Mouse (Mus musculus) heart, embryonic 10.5 days (tissue): ENCODE data around the gene Sertad2. TPM values are rescaled to one million over a fixed set of nuclear protein-coding genes. Genes with fewer than 3 reads are reported as not detected.

ENCODE experiments used
- DNase-seq: peaks from one replicate; pipeline ENCODE4 v3.0.0-alpha.2; 2017; ENCODE audit warnings: low spot score
- H3K27ac ChIP-seq: fragments of 300-500 bp; sonication (generic); 2 replicates; pipeline ENCODE4 v1.5.1; 2016; ENCODE audit warnings: mild to moderate bottlenecking
- H3K27me3 ChIP-seq: fragments of 300-500 bp; sonication (generic); 2 replicates; pipeline ENCODE4 v1.6.1; 2016; ENCODE audit warnings: mild to moderate bottlenecking; ENCODE audit not compliant: poor library complexity, insufficient read depth, severe bottlenecking
- H3K36me3 ChIP-seq: fragments of 300-500 bp; sonication (generic); 2 replicates; pipeline ENCODE4 v1.6.1; 2016; ENCODE audit warnings: mild to moderate bottlenecking, moderate library complexity
- H3K4me1 ChIP-seq: fragments of 300-500 bp; sonication (generic); 2 replicates; pipeline ENCODE4 v1.6.1; 2016; ENCODE audit warnings: mild to moderate bottlenecking
- H3K4me3 ChIP-seq: fragments of 300-500 bp; sonication (generic); 2 replicates; pipeline ENCODE4 v1.5.1; 2016; ENCODE audit warnings: mild to moderate bottlenecking, moderate library complexity
- H3K9me3 ChIP-seq: fragments of 300-500 bp; sonication (generic); 2 replicates; pipeline ENCODE4 v1.6.1; 2016; ENCODE audit warnings: mild to moderate bottlenecking, moderate library complexity
- WGBS: fragments of 180-500 bp; shearing (Covaris S2); methylation state at CpG from one replicate; pipeline ENCODE4 v1.1.7; 2016; 5-methylcytosine and 5-hydroxymethylcytosine counted together
- polyA plus RNA-seq: library from polyadenylated mRNA; unstranded; fragments of >200 nt; fragmentation: Nextera tagmentation; extraction: Ambion mirVana; gene quantifications from 2 replicates; pipeline ENCODE4 v1.2.1, GENCODE M21; 2016

Gene Sertad2
- polyA plus RNA-seq, 1 experiment from 2014 or later: 33.7 TPM

DNA sequence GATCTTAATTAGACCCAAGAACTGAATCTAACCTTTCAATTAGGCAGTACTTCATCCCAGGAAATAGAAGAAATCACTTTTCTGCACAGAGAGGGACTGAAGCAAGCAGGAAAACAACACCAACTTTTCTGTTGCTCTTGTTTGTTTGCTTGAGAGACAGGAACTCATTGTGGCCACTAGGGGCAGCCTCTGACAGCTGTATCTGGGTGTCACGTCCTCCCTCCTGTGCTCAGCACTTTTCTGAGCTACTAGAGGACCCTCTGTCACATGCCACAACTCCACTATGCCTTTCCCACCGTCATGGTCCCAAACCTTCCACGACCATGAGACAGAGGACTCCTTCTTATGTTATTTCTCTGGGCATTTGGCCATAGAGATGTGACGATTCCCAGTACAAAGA lies 118.6 kb downstream of the Sertad2 start:
- 38% methylated on average over 4 of the region's 4 CpGs for WGBS
- H3K9me3 ChIP-seq: no peaks in the 10 kb centered on the region
- H3K27ac ChIP-seq: no peak overlapping the region
- peaks cover 29% of the 10 kb centered on the region for H3K4me1 ChIP-seq
- H3K27me3 ChIP-seq: no peaks in the 10 kb centered on the region
- H3K36me3 ChIP-seq: no peaks in the 10 kb centered on the region
- DNase-seq: no peak
- H3K4me3 ChIP-seq: no peak overlapping the region

DNA sequence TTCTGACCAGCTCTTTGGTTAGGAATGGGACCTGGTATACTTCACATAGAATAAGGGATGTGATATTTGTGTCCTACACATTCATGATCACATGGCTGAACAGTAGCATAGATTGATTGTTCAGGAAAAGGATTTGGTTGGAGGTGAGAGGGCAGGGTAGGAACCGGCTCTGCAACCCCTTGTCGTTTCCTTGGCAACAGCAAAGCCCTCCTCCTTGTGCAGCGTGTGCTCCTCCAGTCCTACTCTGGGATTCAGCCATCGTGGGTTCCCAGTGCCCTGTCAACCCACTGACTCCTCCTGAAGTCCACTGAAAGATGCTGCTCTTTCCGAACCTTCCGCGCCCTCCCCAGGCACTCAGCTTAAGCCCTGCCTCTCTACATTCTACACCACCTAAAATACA lies 119.8 kb downstream of the Sertad2 start:
- no peaks in the 10 kb centered on the region for H3K27me3 ChIP-seq
- H3K27ac ChIP-seq: no peak overlapping the region
- DNase-seq: no peak
- H3K4me3 ChIP-seq: no peak overlapping the region
- 68% methylated on average over 7 of the region's 7 CpGs for WGBS
- peaks cover 20% of the 10 kb centered on the region for H3K4me1 ChIP-seq
- no peaks in the 10 kb centered on the region for H3K36me3 ChIP-seq
- H3K9me3 ChIP-seq: no peaks in the 10 kb centered on the region

DNA sequence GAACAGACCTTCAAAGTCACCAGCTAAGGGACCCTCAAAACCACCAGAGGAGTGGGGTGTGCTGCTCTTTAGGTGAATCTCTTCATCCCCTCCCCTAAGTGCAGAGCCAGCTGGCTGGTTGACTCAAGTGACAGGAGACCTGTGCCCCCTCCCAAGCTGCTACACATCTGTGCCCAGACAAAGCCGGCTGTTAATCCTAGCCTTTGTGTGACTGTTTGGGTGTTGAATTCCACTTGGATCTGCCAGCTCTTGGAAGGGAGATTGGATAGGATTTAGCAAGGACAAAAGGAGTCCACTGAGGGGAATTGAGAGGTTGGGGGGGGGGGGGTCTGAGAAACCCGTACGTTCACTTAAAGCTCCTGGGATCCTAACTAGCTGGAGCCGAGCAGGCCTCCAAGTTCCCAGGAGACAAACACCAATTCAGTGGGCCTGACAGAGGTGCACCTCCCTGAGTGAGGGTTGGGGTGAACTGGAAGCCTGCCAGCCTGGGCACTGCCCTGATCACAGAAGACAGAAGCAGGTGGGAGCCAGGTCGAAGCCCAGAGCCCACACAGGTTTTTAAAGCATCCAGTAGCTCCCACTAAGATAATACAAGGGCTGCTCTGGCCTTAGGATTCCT lies 120.6 kb downstream of the Sertad2 start:
- H3K27me3 ChIP-seq: no peaks in the 10 kb centered on the region
- no peak for DNase-seq
- no peak overlapping the region for H3K27ac ChIP-seq
- 56% methylated on average over 5 of the region's 5 CpGs for WGBS
- H3K4me1 ChIP-seq: peaks cover 20% of the 10 kb centered on the region
- no peak overlapping the region for H3K4me3 ChIP-seq
- no peaks in the 10 kb centered on the region for H3K9me3 ChIP-seq
- no peaks in the 10 kb centered on the region for H3K36me3 ChIP-seq

DNA sequence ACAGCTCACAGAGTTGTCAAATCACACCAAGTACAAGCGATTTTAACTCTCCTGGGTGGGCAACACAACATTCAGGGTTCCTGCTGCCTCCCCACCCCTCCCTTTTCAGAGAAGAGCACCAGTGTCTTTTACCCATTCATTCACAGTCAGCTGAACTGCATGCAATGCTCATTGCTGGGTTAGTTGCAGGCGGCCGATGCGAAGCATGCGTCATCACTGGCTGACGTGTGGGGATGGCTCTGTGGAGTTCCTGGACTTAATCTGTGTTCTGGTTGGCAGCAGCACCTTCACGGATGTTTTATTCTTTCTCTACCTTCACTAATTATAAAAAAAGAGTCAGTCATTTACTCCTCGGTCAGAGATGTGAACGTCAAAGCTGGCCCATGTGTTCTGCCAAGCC lies 121.8 kb downstream of the Sertad2 start:
- no peak overlapping the region for H3K4me3 ChIP-seq
- H3K36me3 ChIP-seq: no peaks in the 10 kb centered on the region
- H3K27me3 ChIP-seq: no peaks in the 10 kb centered on the region
- DNase-seq: no peak
- WGBS: 75% methylated on average over 9 of the region's 9 CpGs
- no peak overlapping the region for H3K27ac ChIP-seq
- H3K4me1 ChIP-seq: peaks cover 23% of the 10 kb centered on the region
- H3K9me3 ChIP-seq: no peaks in the 10 kb centered on the region

DNA sequence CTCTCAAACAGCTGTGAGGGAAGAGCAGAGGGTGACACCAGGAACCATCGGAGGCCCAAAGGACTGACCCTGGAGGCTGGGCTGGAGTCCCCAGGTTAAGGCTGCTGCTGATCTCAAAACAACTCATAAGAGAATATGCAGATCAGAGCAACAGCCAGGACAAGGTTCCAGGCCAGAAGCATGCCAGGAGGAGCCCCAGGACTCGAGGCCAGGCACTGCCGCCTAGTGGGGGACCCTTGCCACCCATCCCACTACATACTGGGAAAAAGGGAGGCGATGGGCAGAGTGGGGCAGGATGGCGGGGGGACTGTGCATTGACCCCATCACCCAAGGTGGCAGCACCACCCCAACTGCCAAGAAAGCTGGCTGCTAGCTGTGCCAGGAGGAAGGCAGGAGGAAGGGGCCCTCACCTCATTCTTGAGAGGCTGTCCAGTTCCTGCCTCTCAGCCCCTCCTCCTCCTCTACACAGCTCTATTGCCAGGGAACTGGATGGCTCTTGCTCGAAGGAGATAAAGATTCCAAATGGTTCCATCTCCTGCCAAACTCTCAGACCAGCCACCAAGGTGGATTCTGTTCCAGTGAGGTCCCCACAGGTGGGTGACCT lies 128.8 kb downstream of the Sertad2 start:
- no peak overlapping the region for H3K27ac ChIP-seq
- no peak overlapping the region for H3K4me3 ChIP-seq
- no peak for DNase-seq
- 52% methylated on average over 6 of the region's 6 CpGs for WGBS
- H3K4me1 ChIP-seq: peaks cover 11% of the 10 kb centered on the region; the same call in 1 of the 2 replicates
- no peaks in the 10 kb centered on the region for H3K36me3 ChIP-seq
- no peaks in the 10 kb centered on the region for H3K9me3 ChIP-seq
- H3K27me3 ChIP-seq: no peaks in the 10 kb centered on the region

DNA sequence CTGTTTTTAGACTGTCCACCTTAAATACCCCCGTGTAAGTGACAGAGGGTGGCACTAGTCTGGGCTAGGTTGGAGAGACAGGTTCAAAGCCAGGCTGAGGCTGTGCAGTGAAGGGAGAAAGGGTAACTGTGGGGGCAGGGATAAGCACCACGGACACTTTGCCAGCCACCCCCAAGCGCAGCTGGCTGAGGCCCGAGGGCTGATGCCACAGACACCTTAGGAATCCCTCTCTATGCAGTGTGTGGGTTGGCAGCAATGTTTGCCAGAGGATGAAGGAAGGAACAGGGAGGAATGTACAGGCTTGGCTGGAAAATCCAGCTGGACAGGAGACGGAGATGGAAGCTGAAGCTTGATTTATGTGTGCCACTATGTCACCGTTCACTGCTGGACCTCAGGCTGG lies 129.5 kb downstream of the Sertad2 start:
- Histone ChIP-seq H3K36me3 (no peaks in the 10 kb centered on the region), H3K4me3 (no peak overlapping the region), H3K4me1 (peaks cover 11% of the 10 kb centered on the region; the same call in 1 of the 2 replicates), H3K27me3 (no peaks in the 10 kb centered on the region), H3K27ac (no peak overlapping the region), H3K9me3 (no peaks in the 10 kb centered on the region)
- DNase-seq: no peak
- WGBS: 82% methylated on average over 6 of the region's 6 CpGs

DNA sequence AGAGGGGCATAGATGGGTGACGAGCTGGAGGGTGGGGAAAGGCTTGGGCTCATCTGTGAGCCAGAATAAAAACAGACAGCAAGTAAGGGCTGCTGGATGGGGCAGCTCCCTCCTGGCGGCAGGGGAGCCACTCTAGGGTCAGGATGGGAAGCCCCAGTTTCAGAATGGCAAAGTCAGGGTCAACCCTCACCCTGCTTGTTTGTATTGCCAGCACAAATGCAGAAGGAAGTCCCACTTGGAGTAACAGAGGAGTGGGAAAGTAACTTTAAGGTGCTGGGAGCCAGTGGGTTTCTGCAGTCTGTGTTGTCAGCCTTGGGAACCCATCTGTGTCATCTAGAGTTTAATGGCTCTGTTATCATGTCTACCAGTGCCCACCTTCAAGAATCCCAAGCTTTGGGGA lies 136.3 kb downstream of the Sertad2 start:
- H3K36me3 ChIP-seq: no peaks in the 10 kb centered on the region
- DNase-seq: peak; percentile 52
- no peak overlapping the region for H3K4me3 ChIP-seq
- no peaks in the 10 kb centered on the region for H3K27me3 ChIP-seq
- H3K4me1 ChIP-seq: no peaks in the 10 kb centered on the region
- 69% methylated on average over 2 of the region's 2 CpGs for WGBS
- no peaks in the 10 kb centered on the region for H3K9me3 ChIP-seq
- H3K27ac ChIP-seq: no peak overlapping the region

DNA sequence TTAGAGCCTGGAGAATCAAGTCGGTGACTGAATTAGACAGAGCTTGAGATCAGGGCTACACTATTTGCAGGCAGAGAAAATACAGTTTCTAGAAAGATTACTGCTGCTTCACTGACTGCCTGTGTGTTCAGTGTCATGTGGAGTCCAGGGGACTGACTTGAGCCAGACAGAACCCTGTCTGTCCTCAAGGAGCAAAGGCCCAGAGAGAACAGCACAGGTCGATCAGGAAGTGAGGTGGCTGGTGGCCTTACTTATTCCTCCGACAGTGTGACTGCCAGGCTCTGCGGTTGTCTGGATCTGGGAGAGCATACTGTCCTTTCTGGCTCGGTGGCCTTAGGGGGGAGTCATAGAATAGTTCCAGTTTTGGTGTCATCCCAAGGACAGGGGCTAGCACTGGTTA lies 137.7 kb downstream of the Sertad2 start:
- peak; percentile 66 for DNase-seq
- Histone ChIP-seq H3K9me3 (no peaks in the 10 kb centered on the region), H3K27ac (no peak overlapping the region), H3K4me1 (no peaks in the 10 kb centered on the region), H3K27me3 (no peaks in the 10 kb centered on the region), H3K36me3 (no peaks in the 10 kb centered on the region), H3K4me3 (no peak overlapping the region)
- 78% methylated on average over 5 of the region's 5 CpGs for WGBS

DNA sequence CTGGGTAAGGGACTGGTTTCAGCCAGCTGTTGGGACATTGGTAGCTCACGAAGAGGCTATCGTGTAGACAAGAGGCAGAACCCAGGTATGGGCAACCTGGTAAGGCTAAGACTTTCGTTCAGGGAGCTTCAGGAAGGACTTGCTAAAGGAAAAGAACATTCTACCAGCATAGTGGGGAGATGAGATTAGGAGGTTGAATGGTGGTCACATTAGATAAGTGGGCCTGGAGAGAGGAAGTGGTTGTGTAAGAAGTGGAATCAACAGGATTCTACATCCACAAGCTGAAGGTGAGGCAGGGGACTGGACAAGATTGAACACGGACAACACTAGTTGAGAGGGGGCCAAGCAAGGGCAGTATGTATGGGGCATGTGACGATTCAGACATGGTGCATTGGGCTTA lies 138.6 kb downstream of the Sertad2 start:
- no peak for DNase-seq
- H3K36me3 ChIP-seq: no peaks in the 10 kb centered on the region
- no peaks in the 10 kb centered on the region for H3K4me1 ChIP-seq
- no peaks in the 10 kb centered on the region for H3K9me3 ChIP-seq
- 81% methylated on average over 5 of the region's 5 CpGs for WGBS
- no peak overlapping the region for H3K4me3 ChIP-seq
- H3K27ac ChIP-seq: no peak overlapping the region
- H3K27me3 ChIP-seq: no peaks in the 10 kb centered on the region

DNA sequence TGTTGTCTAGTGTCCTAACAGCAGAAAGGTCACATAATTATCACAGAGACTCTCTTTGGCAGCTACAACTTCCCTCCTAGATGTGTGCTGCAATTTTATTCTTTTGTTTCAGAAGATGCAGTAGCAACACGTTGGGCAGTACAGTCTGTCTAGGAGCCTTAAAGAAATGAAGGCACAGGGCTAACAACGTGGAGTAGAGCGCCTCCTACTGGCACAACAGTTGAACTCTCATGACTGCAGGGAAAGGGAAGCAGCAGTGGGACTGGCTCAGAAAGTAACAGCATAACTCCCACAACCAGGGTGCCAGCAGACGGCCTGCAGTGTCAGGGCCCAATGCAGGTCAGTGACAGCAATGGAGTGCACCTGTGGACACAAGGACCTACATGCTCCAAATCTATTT lies 147.9 kb downstream of the Sertad2 start:
- 11% methylated on average over 4 of the region's 4 CpGs for WGBS
- H3K27ac ChIP-seq: no peak overlapping the region
- no peaks in the 10 kb centered on the region for H3K9me3 ChIP-seq

More for the DNA sequence above, 147.9 kb downstream of the Sertad2 start:
- H3K27me3 ChIP-seq: no peaks in the 10 kb centered on the region
- DNase-seq: peak; percentile 86
- H3K4me3 ChIP-seq: no peak overlapping the region
- H3K36me3 ChIP-seq: 0 out of 2 replicates have a peak, but pooled peaks cover 3% of the 10 kb centered on the region
- H3K4me1 ChIP-seq: no peaks in the 10 kb centered on the region

Other genes with a start within 250 kb of the Sertad2 start
- gene Slc1a4, start 210.5 kb upstream of the Sertad2 start, polyA plus RNA-seq: 6.7 and 10.8 TPM in 2 replicates
- 13.9 and 14.2 TPM in 2 replicates for gene Aftph, start 198.3 kb downstream of the Sertad2 start, polyA plus RNA-seq